Mouse (Mus musculus): ENCODE data around the gene Igfbp6. TPM values are rescaled to one million over a fixed set of nuclear protein-coding genes. Genes with fewer than 3 reads are reported as not detected.

Igfbp6 gene
- polyA plus RNA-seq, 2 experiments = 0.66 to 0.95 TPM

- H3K36me3 ChIP-seq (replicated peaks; ENCODE audit: control insufficient read depth, insufficient read depth, low read depth) = no peaks in the 10 kb centered on the region
- H3K27ac ChIP-seq = no peak overlapping the region
- H3K4me3 ChIP-seq (ENCODE audit: insufficient read depth in 1 of 2, low read depth in 2 of 2, low read length in 2 of 2) = no peak overlapping the region
- DNase-seq (ENCODE audit: low read depth in 3 of 3, low spot score in 3 of 3) = no peak
- H3K4me1 ChIP-seq (replicated peaks; ENCODE audit: control insufficient read depth in 2 of 2, insufficient read depth in 2 of 2, low read length in 1 of 2) = peaks cover 0 to 22% of the 10 kb centered on the region in 2 experiments; a peak in 2 of 4 replicates
- WGBS (ENCODE audit: insufficient replicate concordance) = 26% methylated on average over 7 of the region's 7 CpGs
- no peak overlapping the region for H3K4me2 ChIP-seq (ENCODE audit: low read depth)
- no peaks in the 10 kb centered on the region for H3K27me3 ChIP-seq (ENCODE audit: control insufficient read depth, insufficient read depth, low read length)
- H3K9me3 ChIP-seq (ENCODE audit: control insufficient read depth, low read length) = no peaks in the 10 kb centered on the region
- H3K9ac ChIP-seq (replicated peaks) = no peak overlapping the region
- TF ChIP-seq EP300 (IDR thresholded peaks at IDR 0.05; ENCODE audit: low read depth) (no peak), CTCF (IDR thresholded peaks at IDR 0.05; ENCODE audit: low read depth) (no peak)
- no peak for ATAC-seq (ENCODE audit: insufficient read depth)
Measured at GRCm38 (mm10) chr15:102192271-102192812, 48.2 kb downstream of the Igfbp6 start.

- 14% methylated on average over 5 of the region's 5 CpGs for whole genome bisulfite sequencing (ENCODE audit: insufficient replicate concordance)
- Histone ChIP-seq H3K27ac (no peak overlapping the region), H3K9ac (replicated peaks) (no peak overlapping the region), H3K4me3 (ENCODE audit: insufficient read depth in 1 of 2, low read depth in 2 of 2, low read length in 2 of 2) (no peak overlapping the region), H3K4me2 (ENCODE audit: low read depth) (no peak overlapping the region), H3K4me1 (replicated peaks; ENCODE audit: control insufficient read depth in 2 of 2, insufficient read depth in 2 of 2, low read length in 1 of 2) (peaks cover 0 to 22% of the 10 kb centered on the region in 2 experiments; a peak in 2 of 4 replicates), H3K36me3 (replicated peaks; ENCODE audit: control insufficient read depth, insufficient read depth, low read depth) (no peaks in the 10 kb centered on the region), H3K27me3 (ENCODE audit: control insufficient read depth, insufficient read depth, low read length) (no peaks in the 10 kb centered on the region), H3K9me3 (ENCODE audit: control insufficient read depth, low read length) (no peaks in the 10 kb centered on the region)
- TF ChIP-seq CTCF (IDR thresholded peaks at IDR 0.05; ENCODE audit: low read depth) (no peak), EP300 (IDR thresholded peaks at IDR 0.05; ENCODE audit: low read depth) (no peak)
- ATAC-seq (ENCODE audit: insufficient read depth) (no peak), DNase-seq (ENCODE audit: low read depth in 3 of 3, low spot score in 3 of 3) (no peak)
Measured at GRCm38 (mm10) chr15:102192820-102193386, 48.7 kb downstream of the Igfbp6 start.

- H3K9ac ChIP-seq (replicated peaks) = no peak overlapping the region
- no peaks in the 10 kb centered on the region for H3K9me3 ChIP-seq (ENCODE audit: control insufficient read depth, low read length)
- 55% methylated on average over 4 of the region's 4 CpGs for WGBS (ENCODE audit: insufficient replicate concordance)
- H3K4me2 ChIP-seq (ENCODE audit: low read depth) = no peak overlapping the region
- no peaks in the 10 kb centered on the region for H3K36me3 ChIP-seq (replicated peaks; ENCODE audit: control insufficient read depth, insufficient read depth, low read depth)
- TF ChIP-seq EP300 (IDR thresholded peaks at IDR 0.05; ENCODE audit: low read depth) (no peak), CTCF (IDR thresholded peaks at IDR 0.05; ENCODE audit: low read depth) (no peak)
- no peaks in the 10 kb centered on the region for H3K27me3 ChIP-seq (ENCODE audit: control insufficient read depth, insufficient read depth, low read length)
- no peak overlapping the region for H3K27ac ChIP-seq
- H3K4me3 ChIP-seq (ENCODE audit: insufficient read depth in 1 of 2, low read depth in 2 of 2, low read length in 2 of 2) = no peak overlapping the region
- no peak for DNase-seq (ENCODE audit: low read depth in 3 of 3, low spot score in 3 of 3)
- ATAC-seq (ENCODE audit: insufficient read depth) = no peak
- peaks cover 0 to 22% of the 10 kb centered on the region in 2 experiments; a peak in 2 of 4 replicates for H3K4me1 ChIP-seq (replicated peaks; ENCODE audit: control insufficient read depth in 2 of 2, insufficient read depth in 2 of 2, low read length in 1 of 2)
Measured at GRCm38 (mm10) chr15:102193652-102194051, 49.5 kb downstream of the Igfbp6 start.

- no peak for TF ChIP-seq EP300 (IDR thresholded peaks at IDR 0.05; ENCODE audit: low read depth)
- TF ChIP-seq CTCF (IDR thresholded peaks at IDR 0.05; ENCODE audit: low read depth) = no peak
- H3K27ac ChIP-seq = no peak overlapping the region; the same call in 1 of the 2 replicates
Measured at GRCm38 (mm10) chr15:102194439-102194838, 50.3 kb downstream of the Igfbp6 start.

GRCm38 (mm10) chr15:102195373-102195772 lies 51.2 kb downstream of the Igfbp6 start:
- no peaks in the 10 kb centered on the region for H3K27me3 ChIP-seq (ENCODE audit: control insufficient read depth, insufficient read depth, low read length)
- no peak for ATAC-seq (ENCODE audit: insufficient read depth)
- no peak overlapping the region for H3K9ac ChIP-seq (replicated peaks)
- no peak overlapping the region for H3K4me2 ChIP-seq (ENCODE audit: low read depth)
- peaks cover 0 to 20% of the 10 kb centered on the region in 2 experiments; a peak in 2 of 4 replicates for H3K4me1 ChIP-seq (replicated peaks; ENCODE audit: control insufficient read depth in 2 of 2, insufficient read depth in 2 of 2, low read length in 1 of 2)
- H3K27ac ChIP-seq = no peak overlapping the region
- no peak overlapping the region for H3K4me3 ChIP-seq (ENCODE audit: insufficient read depth in 1 of 2, low read depth in 2 of 2, low read length in 2 of 2)
- TF ChIP-seq EP300 (IDR thresholded peaks at IDR 0.05; ENCODE audit: low read depth) (no peak), CTCF (IDR thresholded peaks at IDR 0.05; ENCODE audit: low read depth) (no peak)
- WGBS (ENCODE audit: insufficient replicate concordance) = 60% methylated on average over 4 of the region's 4 CpGs
- H3K36me3 ChIP-seq (replicated peaks; ENCODE audit: control insufficient read depth, insufficient read depth, low read depth) = no peaks in the 10 kb centered on the region
- no peaks in the 10 kb centered on the region for H3K9me3 ChIP-seq (ENCODE audit: control insufficient read depth, low read length)
- no peak for DNase-seq (ENCODE audit: low read depth in 3 of 3, low spot score in 3 of 3)

More at GRCm38 (mm10) chr15:102194439-102194838, 50.3 kb downstream of the Igfbp6 start:
- Histone ChIP-seq H3K4me1 (replicated peaks; ENCODE audit: control insufficient read depth in 2 of 2, insufficient read depth in 2 of 2, low read length in 1 of 2) (peaks cover 0 to 20% of the 10 kb centered on the region in 2 experiments; a peak in 2 of 4 replicates), H3K27me3 (ENCODE audit: control insufficient read depth, insufficient read depth, low read length) (no peaks in the 10 kb centered on the region), H3K4me3 (ENCODE audit: insufficient read depth in 1 of 2, low read depth in 2 of 2, low read length in 2 of 2) (no peak overlapping the region), H3K4me2 (ENCODE audit: low read depth) (no peak overlapping the region), H3K36me3 (replicated peaks; ENCODE audit: control insufficient read depth, insufficient read depth, low read depth) (no peaks in the 10 kb centered on the region), H3K9ac (replicated peaks) (no peak overlapping the region), H3K9me3 (ENCODE audit: control insufficient read depth, low read length) (no peaks in the 10 kb centered on the region)
- ATAC-seq (ENCODE audit: insufficient read depth) (no peak), DNase-seq (ENCODE audit: low read depth in 3 of 3, low spot score in 3 of 3) (no peak)
- WGBS (ENCODE audit: insufficient replicate concordance) = 32% methylated on average over 4 of the region's 4 CpGs

All from liver, embryonic 14.5 days (tissue).